Mouse (Mus musculus): ENCODE measurements around the gene Polr2c.
"Not testable (repeated sequence)": the region's sequence is repeated elsewhere in the genome, so short reads cannot be mapped to it uniquely, and the experiment has no call there.

Polr2c gene

DNA sequence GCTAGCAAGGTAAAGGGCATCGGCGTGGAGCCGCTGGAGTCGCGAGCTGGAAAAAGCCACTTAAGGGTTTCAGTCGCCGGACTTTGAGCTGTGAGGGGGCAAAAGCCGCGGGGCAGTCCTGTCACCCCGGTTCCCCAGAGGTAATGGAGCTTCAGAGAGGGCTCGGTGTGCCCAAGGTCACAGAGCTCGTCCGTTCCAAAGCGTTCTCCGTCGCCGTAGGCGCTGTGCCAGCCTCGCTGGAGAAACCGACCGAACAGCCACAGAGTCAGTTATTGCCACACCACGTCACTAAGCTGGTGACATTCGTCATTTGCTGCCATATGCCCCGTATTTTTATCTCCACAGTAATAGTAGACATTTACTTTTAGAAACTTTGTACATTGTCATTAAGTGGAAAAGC, 18.6 kb upstream of the Polr2c start:
- DNase-seq (ENCODE audit: low read depth, low spot score): no peak

DNA sequence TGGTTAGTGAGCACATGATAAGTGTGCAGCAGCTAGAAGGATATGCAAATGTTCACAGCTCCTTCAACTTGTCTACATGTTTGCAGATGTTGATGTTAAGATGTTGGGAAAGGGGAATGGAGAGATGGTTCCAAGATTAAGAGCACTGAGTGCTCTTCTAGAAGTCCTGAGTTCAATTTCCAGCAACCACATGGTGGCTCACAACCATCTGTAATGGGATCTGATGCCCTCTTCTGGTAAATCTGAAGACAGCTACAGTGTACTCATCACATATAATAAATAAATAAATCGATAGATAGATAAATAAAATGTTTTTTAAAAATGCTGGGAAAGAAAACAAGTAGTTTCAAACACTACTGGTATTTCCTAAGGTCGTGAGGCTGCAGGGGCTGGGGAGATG, 16.1 kb upstream of the Polr2c start:
- no peak for DNase-seq (ENCODE audit: low read depth, low spot score)

DNA sequence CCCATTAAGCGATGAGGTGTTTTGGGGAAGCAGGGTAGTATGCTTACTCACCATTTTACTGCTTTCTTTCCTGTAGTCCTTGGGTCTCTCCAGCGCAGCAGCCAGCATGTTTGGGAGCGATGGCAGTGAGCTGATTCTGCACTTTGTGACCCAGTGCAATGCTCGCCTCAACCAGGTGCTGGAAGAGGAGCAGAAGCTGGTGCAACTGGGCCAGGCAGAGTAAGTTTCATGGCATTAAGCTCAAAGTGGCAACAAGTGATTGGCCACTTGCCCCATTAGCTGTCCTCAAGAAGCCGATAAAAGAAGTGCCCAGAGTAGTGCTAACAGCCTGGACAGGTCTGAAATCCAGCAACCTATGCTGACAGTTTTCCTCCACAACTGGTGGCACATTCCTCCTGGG, 7.2 kb upstream of the Polr2c start:
- no peak for DNase-seq (ENCODE audit: low read depth, low spot score)

DNA sequence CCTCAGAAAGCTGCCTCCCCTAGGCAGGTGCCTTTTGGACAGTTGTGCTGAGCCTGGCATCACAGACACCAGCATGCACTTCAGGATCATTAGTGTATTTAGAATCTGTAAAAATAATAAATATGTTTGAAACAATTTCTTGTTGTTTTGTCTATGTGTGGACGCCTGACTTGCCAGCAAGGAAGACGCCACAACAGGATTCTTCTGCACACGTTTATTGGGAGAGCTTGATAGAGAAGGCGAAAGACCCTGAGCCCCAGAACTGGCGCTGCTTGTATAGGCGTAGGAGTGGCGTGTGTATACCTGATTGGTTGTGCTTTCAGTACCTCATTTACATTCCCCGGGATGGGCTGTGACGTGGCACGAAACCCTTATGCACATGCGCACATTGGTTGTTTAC, 2.5 kb upstream of the Polr2c start:
- not testable (repeated sequence) for DNase-seq (ENCODE audit: low read depth, low spot score)

DNA sequence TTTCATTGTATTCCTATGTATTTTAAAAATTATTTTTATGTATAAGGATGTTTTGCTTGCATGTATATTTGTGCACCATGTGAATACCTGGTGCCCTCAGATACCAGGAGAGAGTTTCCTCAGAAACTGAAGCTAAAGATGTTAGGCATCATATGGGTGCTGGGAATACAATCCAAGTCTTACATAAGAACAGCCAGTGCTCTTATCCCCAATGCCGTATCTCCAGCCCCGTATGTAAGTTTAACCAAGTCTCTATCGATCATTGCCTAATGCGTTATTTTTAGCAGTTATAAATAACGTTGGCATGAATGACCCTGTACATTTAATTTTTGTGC, 272 bp upstream of the Polr2c start:
- DNase-seq (ENCODE audit: low read depth, low spot score): no peak

DNA sequence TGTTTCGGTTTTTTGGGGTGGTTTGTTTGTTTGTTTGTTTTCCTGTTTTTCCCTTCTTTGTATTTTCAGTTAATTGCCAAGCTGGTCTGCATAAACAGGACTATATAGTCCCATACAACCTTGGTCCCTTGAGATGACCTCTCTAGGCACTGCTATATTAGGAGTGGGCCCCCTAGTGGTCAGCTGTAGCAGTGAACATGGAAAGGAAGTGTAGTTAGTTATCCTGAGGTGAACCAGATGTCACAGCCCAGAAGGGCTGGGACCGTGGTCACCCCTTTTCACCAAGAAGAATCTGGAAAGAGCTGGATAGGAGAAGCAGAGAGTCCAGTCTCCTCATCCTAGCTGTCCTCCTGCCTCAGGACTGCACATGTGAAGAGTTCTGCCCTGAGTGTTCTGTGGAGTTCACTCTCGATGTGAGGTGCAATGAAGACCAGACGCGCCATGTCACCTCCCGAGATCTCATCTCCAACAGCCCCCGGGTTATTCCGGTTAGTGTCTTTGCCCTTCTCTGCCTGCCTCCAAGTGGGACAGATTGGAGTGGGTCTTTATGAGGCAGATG, 4.2 kb downstream of the Polr2c start:
- no peak for DNase-seq (ENCODE audit: low read depth, low spot score)

DNA sequence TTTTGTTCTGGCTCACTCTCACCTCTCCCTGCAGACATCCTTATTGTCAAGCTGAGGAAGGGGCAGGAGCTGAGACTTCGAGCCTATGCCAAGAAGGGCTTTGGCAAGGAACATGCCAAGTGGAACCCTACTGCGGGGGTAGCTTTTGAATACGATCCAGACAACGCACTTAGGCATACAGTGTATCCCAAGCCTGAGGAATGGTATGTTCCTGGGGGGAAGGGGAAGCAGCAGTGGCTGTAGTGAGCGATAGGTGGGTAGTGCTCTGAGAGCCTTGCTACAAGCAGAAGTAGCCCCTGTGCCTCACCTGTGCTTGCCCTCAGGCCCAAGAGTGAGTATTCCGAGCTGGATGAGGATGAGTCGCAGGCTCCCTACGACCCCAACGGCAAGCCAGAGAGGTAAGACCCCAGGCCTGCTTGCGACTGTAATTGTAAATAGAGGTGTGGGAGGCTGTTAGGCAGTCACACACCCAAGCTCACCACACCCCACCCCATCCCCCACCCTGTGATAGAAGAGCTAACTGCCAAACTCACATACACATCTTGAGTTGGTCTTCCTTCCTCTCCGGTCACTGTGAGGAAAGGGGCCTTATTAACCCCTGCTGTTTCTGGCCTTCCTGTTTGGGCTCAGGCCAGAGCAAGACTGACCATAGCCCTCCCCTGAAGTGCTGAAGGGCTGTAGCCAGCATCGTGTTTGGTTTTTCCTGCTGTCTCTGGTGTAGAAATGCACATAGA, 5.4 kb downstream of the Polr2c start:
- DNase-seq (ENCODE audit: low read depth, low spot score): no peak

DNA sequence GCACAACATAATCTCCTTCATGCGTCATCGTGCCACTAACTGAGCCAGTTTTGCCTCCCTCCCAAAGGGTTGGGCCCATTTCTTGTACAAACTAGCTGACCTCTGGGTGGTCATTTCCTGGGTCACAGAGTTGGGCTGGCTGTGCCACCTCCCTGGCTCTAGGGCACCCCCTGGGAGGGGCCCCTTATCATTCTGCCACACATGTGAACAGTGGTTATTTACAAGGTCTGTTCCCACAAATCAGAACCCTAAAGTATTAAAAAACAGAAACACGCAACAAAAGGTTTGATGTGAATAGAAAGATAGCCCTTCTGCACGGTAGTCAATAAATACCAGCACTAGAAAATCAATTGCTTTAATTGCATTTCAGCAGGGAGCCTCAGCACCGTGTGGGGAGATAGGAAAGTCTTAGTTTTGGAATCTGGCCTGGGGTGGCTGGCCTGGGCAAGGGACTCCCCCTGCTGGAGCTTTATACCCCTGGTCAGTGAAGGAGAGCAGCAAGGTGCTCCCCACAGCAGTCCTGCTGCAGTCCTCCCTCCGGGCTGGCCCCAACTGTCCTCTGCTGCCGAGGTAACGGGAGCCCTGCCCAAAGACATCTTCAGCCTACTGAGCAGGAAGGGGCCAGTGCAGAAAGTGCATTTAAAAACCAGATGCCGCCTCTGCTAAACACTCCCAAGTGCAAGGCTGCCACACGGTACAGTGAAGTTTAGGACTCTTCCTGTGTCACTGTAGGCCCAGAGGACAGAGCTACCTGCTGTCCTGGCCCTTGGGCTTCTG, 6.8 kb downstream of the Polr2c start:
- DNase-seq (ENCODE audit: low read depth, low spot score): no peak

DNA sequence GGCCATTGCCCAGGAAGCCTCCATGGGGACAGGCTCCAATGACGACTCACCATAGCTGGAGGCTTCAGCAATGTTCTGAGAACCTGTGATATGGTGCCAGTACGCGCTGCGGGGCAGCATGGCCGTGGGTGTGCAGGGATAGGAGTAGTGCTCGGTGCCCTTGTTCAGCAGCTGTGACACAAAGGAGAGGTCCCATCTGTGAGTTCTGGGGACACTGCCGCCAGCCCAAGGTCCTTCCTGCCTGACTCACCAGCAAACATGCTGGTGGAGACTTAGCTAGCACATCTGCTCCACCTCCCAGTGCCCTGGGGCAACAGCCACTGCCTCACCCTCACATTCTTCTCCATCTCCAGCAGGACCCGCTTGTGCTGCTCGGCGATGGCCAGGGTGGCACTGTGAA, 8.0 kb downstream of the Polr2c start:
- no peak for DNase-seq (ENCODE audit: low read depth, low spot score)

DNA sequence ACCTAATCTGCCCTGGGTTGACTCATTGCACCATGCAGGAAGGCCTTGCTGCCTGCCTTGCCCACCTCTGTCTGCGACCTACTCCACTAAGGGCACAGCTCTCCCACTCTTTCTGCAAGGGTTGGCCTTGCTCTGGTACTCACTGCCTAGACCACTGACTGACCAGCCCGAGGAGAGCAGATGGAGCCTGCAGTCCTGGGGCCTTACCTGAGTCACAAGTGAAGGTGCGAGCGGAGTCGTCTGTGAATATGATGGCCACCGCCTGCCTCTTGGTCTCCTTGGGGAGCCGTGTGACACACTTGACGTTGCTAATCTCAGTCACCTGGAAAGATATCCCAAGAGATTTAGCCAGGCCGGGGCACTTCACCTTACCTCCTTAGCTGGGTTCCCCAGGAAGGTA, 9.7 kb downstream of the Polr2c start:
- DNase-seq (ENCODE audit: low read depth, low spot score): no peak

DNA sequence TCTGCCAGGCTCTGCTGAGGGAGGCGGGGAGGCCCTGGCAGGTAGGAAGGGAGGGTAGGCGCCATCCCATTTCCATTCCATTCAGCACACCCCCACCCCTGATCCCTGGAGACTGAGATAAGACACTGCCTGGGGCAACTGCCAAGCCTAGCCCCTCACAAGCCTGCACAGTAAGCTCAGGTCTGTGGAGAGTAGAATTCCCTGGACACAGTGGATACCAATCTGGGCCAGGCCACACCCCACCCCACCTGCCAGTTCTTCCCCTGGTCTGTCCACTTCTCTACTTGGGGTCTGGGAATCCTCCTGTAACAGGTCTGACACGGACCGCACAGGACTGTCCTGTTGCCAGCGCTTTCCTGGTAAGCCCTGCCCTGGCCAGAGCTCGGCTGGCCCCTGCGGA, 11.9 kb downstream of the Polr2c start:
- DNase-seq (ENCODE audit: low read depth, low spot score): no peak

DNA sequence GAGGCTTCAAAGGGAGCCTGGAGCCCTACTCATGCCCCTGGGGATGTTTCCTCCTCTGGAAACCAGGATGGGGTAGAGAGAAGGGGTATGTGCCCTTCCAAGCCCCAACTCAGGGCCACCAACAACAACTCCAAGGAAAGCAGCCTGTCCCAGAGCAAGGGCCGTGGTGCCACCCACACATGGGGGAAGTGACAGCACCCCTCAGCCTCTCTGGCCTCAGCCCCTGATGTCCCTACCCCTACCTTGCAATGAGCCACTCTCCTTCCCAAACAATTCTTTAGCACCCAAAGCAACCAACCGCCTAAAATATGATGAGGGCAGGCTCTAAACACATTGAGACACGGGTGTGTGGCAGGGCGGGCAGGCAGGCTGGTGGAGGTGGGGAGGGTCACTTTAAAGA, 12.8 kb downstream of the Polr2c start:
- no peak for DNase-seq (ENCODE audit: low read depth, low spot score)

DNA sequence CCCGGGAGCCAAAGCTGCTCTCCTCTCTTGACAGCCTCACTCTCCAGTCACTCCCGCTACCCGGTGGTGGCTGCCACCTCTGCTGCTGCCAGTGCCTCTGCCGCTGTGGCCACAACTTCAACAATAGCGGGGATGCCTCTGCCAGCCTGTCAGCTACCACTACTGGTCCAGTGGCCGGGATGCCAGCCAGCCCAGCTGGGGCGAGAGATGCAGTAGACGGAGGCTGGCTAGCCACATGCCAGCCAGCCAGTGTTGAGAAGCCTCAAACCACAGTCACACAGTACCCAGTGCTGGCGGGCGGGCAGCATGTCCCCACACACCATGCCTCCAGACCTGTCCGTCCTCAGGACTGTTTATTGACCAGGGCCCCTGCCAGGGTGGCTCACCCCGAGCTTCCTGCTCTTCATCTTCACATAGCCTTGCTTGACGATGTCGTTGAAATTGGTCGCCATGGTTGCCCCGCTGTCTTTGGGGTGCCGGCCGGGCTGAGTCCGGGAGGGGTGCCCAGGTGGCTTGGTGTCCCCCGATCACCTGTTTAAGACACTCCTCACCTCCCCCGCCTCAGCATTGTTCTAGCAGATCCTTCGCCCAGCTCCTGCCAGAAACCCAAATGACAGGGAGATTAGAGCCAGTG, 13.3 kb downstream of the Polr2c start:
- no peak for DNase-seq (ENCODE audit: low read depth, low spot score)

DNA sequence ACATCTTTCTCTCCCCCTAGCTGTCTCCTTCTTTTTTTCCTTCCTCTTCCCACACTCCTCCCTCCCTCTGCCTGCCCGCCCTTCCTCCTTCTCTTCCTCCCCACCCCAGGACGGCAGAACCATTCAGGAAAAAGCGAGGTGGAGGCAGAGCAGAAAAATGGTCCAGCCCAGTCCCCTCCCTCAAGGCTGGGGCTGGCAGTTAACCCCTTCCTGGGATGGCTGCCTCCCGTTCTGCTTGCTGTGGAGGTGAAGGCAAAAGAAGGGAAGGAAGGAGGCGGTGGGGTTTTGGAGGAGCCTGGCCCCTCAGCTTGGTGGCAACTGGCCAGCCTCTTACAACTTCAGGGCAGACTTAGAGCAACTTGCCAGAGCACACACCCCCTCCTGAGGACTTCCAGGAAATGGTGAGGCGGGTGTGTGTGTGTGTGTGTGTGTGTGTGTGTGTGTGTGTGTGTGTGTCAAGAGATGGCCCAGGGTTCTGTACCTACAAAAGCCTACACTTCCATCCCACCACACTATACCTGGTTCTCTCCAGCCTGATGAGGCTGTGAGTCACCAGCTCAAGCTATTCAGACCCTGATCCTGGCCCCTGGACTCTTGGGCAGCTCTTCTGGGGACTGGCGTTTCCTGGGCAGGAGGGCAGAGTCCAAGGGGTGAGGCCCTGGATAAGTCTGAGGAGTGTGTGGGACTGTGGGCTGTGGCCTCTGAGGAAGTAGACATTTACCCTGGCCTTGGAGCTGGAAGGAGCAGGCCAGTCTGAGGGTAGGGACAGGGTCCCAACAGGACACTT, 14.1 kb downstream of the Polr2c start:
- no peak for DNase-seq (ENCODE audit: low read depth, low spot score)

DNA sequence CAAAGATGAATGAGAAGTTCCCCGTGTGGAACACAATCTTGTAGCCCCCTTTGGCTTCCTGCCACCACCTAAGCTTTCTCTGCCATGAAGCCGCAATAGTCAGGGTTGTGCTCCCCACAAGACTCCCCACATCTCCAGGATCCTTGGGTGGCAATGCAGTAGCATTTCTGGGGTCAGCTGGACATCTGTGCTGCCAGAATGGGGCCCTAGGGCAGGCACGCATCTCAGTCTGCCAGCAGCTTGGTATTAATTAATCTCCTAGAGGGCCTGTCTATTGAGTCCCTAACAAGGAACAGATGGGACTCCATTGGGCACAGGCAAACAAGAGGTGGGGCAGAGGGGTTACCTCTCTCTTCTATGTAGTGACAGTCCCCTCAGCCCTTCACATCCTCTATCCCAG, 14.9 kb downstream of the Polr2c start:
- DNase-seq (ENCODE audit: low read depth, low spot score): no peak

DNA sequence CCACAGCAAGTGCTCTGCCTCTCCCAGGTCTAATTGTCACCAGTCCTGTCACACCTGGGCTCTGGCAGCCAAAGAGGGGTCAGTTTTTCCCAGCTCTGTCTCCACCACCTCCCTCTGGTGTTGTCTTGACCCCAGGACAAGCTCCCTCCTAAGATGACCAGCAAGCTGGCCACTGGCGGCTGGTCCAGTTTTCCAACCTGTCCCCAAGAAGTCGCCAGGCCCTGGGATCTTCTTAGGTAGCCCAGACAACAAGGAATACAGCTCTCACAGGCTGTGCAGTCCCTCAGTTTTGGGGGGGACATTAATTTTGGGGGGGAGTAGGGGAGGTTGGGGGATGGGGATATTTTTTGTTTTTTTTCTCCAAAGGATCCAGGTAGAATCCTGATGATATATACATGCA, 15.3 kb downstream of the Polr2c start:
- DNase-seq (ENCODE audit: low read depth, low spot score): no peak

DNA sequence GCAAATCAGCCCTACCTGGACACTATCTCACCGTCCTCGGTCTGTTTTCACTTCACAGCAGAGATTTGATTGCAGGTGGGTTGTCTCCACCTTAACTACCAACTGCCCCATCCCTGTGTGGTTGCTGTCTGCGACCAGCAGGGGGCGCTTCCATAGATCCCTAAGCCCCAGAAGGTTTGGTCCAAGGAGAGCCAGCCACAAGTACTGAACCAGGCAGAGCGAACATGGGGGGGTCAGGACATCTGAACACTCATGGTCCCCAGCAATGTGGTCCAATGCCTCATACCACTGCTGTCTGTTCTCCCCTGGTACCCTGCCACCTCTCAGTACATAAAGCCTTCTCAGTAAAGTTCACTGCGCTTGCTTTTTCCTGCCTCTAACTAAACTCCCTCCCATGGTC, 17.1 kb downstream of the Polr2c start:
- no peak for DNase-seq (ENCODE audit: low read depth, low spot score)

DNA sequence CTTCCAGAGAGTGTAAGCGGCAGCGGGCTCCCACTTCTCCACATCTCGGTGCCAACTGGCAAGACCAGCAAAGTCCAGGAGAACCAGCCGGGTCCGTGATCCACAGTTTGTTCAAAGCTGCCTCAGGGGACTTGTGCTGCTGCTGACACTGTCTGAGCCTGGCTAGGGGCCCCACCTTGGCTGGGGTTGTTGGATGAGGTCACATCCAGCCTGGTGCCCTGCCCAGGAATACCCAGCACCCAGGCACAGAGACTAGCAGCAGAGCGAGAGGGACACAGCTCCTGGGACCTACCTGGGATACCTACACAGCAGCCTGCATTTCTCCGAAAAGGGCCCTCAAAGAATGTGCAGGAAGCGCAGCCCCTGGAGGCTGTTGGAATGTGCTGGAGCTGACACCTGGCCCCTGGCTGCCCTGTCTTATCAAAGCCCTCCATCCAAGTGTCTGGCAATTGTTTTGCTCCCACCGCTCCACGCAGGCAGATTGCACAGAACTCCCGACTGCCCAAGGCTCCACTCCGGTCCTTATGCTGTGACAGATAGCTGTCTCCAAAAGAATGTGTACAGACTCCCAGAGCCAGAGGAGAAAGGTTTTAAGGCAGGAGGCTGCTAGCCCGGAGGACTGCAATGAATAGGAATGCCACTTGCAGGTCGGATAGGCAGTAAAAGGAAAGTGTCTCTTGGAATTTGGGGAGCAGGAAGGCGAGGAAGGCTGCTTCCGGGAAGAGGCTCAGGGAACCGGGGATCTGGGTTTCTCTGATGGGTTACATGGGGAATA, 18.0 kb downstream of the Polr2c start:
- no peak for DNase-seq (ENCODE audit: low read depth, low spot score)

DNA sequence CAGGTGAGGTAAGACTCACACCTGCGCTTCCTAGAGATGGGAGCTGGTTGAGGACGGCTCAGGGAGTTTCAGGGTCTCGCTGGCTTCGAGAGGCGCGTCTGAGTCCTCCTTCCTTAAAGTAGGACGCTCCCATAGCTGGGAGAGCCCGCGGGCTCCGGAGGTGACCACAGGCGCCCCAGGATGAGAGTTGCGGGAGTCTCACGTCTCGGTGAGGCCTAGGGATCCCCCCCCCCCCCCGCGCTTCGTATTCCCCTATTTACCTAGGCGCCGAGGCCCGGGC, 18.6 kb downstream of the Polr2c start:
- no peak for DNase-seq (ENCODE audit: low read depth, low spot score)

DNA sequence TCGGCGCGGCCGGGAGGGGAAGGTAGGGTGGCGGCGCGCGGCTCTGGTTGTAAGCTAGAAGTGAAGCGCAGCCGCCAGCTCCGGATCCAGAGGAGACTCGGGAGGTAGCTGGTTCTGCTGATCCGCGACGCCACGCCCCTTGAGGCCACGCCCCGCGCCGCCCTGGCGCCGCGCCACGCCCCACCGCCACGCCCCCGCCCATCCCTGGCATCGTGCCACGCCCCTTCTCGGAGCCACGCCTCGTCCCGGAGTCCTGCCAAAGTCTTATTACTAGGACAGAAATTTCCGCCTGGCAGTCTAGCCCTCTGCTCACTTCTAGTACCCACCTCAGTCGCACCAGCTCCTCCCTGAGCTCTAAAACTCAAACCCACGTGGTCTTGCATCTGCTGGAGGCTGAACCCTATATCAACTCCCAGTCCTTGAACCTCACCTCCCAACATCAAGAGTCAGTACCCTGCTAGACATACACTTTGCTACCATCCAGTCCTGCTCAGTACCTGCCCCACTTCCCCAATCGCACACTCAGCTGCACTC, 19.0 kb downstream of the Polr2c start, which contains the start of gene Dok4:
Dok4 (minus strand) TSS at position 134 of the 534 bp plus-strand sequence.
- DNase-seq (ENCODE audit: low read depth, low spot score): no peak

DNA sequence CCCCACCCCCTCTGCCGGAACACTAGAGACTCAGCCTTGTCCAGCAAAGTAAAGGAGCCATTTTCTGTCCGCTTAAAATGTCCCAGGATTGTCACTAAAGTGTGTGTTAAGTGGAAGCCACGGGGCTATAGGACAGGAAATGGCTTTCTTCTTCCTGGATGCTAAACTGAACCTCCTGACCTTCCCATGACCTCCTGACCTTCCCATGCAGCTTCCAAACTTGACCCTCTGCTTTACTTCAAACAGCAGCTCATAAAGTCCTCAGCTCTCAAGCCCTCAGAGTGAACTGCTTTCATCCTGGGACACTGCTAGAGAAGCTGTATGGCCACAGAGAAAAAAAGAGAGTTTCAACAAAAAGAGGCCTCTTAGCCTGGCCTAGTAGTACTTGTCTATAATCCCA, 19.6 kb downstream of the Polr2c start:
- DNase-seq (ENCODE audit: low read depth, low spot score): no peak

Measured in WW6 (cell line).